ENCODE assay signal across 1 mouse cellular context in the genomic region with DNA sequence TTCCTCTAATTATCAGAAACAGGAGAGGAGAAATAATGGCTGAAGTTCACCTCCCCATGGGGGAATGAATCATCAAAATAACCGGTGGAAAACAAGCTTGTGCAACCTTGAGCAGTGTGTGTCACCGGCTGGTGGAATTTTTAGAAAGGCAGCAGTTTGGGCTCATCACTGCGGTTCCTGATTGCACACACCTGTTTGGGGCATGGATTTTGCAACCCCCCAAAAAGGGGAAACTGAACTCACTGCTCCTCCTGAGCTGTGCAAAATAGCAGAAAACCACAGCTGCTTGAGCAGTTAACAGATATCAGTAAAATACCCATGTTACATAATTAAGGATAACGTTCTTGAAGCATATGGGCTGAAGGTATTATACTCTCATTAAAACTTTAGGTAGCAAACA.
A peak's percentile ranks its signal among the peaks of the same experiment; 100 is the strongest.
TF ChIP-seq lines count a peak whose summit lies in the region.

No protein-coding gene starts in this region.

TF ChIP-seq in CH12.LX, 34 proteins besides CTCF, POLR2A, EP300 and RAD21 (continued from another document):
- TF ChIP-seq NRF1 (IDR thresholded peaks at IDR 0.05; ENCODE audit: low read depth, low read length) (no peak), PAX5 (IDR thresholded peaks at IDR 0.05; ENCODE audit: low read length) (no peak), MAX (IDR thresholded peaks at IDR 0.05; ENCODE audit: low read length) (0 out of 2 replicates have a peak, but pooled peaks have one; percentile 23), MYC (IDR thresholded peaks at IDR 0.05; ENCODE audit: low read depth, low read length) (peak; percentile 48; the same call in 1 of the 2 replicates), UBTF (IDR thresholded peaks at IDR 0.05; ENCODE audit: low read depth, low read length) (no peak), RCOR1 (conservative IDR thresholded peaks at IDR 0.05; ENCODE audit: low read depth, low read length) (no peak), BHLHE40 (IDR thresholded peaks at IDR 0.05; ENCODE audit: low read depth, low read length) (peak; percentile 77), ZMIZ1 (IDR thresholded peaks at IDR 0.05; ENCODE audit: low read depth, low read length) (no peak), CHD2 (IDR thresholded peaks at IDR 0.05; ENCODE audit: low read length) (no peak), KAT2A (IDR thresholded peaks at IDR 0.05; ENCODE audit: insufficient replicate concordance, low read length) (no peak), TCF12 (IDR thresholded peaks at IDR 0.05; ENCODE audit: low read depth, low read length) (peak; percentile 91), POLR2AphosphoS2 (IDR thresholded peaks at IDR 0.05; ENCODE audit: low read depth, low read length) (no peak), USF1 (IDR thresholded peaks at IDR 0.05; ENCODE audit: low read depth, low read length) (no peak), MAZ (IDR thresholded peaks at IDR 0.05; ENCODE audit: low read depth, low read length) (0 out of 2 replicates have a peak, but pooled peaks have one; percentile 36), ETS1 (conservative IDR thresholded peaks at IDR 0.05; ENCODE audit: low read depth, low read length) (peak; percentile 94), ZNF384 (IDR thresholded peaks at IDR 0.05; ENCODE audit: low read depth, low read length) (peak; percentile 6; the same call in 1 of the 2 replicates), GABPA (IDR thresholded peaks at IDR 0.05; ENCODE audit: insufficient replicate concordance, low read depth, low read length) (no peak)
